Mouse (Mus musculus) adrenal gland, adult 18-20 months (tissue): ENCODE measurements around the gene Btbd2. TPM values are rescaled to one million over a fixed set of nuclear protein-coding genes. Genes with fewer than 3 reads are reported as not detected.
"Not testable (repeated sequence)": the region's sequence is repeated elsewhere in the genome, so short reads cannot be mapped to it uniquely, and the experiment has no call there.

ENCODE experiments used
- DNase-seq, 2 experiments: peaks; one replicate each; pipeline ENCODE4 v3.0.0; 2021 to 2022; ENCODE audit warnings: low spot score in 2 of 2
- total RNA-seq, 2 experiments: library from RNA; stranded (reverse); gene quantifications; 1 replicate in 1 of 2; 2 replicates in 1 of 2; pipeline ENCODE4 v1.2.3; 2021

Gene Btbd2
- total RNA-seq, 2 experiments from 2014 or later: 51.4 to 58.5 TPM

DNA sequence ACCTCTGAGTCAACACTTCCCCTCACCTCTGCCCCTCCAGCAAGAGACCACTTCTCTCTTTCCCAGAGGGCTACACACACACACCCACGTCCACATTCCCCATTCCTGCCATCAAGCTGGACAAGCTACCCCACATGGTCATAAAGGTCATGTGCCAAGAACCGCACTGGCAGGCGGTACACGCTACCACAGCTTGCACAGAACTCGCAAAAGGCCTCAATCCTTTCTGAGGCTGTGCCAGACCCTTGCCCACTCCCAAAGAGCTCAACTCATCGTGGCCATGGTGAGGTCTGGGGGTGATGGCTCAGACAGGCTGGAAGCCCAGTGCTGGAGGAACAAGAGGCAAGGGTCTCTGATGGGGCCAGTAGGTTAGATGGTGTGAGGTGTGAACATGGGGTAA lies 2.0 kb downstream of the Btbd2 start:
- DNase-seq: no peak

DNA sequence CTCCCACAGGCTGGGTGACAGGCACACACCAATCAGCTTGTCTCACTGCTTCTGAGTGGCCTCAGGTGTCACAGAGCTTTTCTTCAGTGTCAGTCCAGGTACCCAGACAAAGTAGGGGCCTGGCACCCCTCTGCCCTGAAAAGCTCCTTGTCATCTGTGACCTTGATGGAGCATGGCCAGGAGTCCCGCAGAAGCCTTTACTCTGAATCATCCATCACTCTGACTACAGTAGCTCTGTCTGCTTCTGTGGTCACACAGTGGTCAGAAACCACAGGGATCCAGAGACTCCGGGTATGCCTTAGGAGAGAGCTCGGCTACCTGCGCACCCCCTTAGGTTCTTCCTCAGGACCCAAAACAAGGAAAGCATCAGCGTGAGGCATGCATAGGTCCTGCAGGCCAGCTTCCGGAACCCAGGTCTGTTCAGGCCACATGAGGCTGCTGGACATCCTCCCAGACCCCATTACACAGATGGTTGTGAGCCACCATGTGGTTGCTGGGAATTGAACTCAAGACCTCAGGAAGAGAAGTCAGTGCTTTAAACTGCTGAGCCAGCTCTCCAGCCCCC lies 3.6 kb downstream of the Btbd2 start:
- DNase-seq: no peak

DNA sequence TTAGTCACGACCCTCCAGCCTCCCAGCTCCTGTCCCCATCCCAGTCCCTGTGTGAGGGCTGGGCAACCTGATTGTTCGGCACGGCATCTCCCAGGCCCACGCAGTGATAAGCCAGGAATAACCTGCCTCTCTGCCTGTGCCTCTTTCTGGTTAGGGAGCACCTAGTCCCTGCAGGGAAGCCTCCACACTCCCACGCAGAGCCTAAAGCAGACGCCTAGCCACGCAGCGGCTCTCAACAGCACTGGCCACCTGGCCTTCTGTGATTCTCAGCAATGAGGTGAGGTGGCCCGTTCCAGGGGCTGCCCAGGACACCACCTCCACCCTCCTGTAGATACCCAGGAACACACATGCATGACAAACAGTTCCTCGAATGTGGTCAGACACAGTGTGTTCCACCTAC lies 6.5 kb downstream of the Btbd2 start:
- DNase-seq: no peak

DNA sequence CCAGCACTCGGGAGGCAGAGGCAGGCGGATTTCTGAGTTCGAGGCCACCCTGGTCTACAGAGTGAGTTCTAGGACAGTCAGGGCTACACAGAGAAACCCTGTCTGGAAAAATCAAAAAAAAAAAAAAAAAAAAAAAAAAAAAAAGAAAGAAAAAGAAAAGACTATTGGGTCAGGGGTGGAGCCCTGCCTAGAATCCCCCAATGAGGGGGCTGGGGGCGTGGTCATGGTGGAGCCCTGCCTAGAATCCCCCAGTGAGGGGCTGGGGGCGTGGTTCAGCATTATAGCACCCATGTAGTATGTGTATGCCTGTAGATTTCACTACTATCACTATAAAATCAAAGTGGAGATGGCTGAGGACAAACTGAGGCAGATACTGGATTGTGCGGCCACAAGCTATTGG lies 7.0 kb downstream of the Btbd2 start:
- DNase-seq: not testable (repeated sequence)

DNA sequence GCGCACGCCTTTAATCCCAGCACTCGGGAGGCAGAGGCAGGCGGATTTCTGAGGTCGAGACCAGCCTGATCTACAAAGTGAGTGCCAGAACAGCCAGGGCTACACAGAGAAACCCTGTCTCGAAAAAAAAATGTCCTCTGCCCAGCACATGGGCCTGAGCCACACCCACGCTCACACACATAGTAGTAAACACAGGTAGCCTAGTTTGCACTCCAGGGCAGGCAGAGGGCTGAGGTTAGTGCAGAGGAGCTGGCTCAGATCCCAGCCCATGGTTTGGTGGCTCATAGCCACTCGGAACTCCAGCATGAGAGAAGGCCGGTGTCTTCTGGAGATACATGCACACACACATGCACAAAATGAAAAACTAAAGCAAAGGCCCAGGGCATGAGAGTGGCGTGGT lies 9.9 kb downstream of the Btbd2 start:
- DNase-seq: no peak

DNA sequence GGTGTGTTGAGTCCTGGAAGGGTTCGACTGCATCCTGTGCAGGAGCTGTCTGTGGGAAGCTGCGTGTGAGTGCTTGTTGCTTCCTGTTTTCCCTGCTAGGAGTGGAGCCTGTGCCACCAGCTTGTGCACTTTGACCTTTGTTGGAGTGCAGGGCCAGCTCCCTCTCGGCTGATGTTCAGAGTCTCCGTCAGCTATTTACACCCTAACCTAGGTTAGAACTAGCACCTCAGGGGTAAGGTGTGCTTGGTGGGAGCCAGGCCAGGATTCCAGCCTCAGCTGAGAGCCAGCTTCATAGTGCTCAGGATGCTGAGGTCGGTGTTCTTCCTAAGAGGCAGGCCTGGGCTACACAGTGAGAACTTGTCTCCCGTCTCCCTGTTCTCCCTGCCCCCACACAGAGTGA lies 21.5 kb downstream of the Btbd2 start:
- DNase-seq: no peak

DNA sequence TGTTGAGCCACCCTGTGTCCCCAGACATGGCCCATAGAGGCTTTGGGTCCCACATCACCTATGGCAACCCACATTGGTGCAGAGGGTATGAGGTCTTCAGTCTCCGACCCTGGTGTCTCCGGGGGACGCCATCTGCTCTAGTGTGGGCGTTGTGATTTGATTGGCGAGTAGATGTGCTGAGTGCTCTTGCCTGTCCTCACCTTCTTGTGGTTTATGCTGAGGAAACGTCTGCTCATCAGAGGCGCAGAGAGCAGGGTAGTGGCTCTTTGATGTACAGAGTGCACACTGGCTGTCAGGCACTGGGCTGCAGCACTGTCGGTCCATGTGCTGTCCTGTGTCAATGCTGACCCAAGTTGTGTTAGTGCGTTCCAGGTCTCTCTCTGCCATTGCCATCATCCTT lies 27.9 kb downstream of the Btbd2 start:
- no peak for DNase-seq

DNA sequence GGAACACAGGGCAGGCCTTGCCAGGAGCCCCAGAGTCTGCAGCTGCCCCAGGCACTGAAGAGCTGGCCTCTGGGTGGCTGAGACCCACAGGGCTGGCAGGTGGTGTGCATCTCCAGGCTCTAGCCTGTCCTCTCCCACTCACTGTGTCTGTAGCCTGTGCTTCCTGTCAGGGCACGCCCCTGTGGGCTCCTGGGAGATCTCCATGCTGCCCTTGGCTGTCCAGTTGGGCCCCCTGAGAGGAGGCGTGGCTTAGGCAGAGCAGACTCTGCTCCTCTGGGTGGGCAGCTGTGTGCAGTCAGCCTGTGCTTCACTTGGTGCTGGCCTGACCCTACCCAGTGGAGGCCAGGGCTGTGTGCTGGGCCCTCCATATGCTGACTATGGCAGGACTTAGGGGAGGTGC lies 29.2 kb downstream of the Btbd2 start:
- no peak for DNase-seq

DNA sequence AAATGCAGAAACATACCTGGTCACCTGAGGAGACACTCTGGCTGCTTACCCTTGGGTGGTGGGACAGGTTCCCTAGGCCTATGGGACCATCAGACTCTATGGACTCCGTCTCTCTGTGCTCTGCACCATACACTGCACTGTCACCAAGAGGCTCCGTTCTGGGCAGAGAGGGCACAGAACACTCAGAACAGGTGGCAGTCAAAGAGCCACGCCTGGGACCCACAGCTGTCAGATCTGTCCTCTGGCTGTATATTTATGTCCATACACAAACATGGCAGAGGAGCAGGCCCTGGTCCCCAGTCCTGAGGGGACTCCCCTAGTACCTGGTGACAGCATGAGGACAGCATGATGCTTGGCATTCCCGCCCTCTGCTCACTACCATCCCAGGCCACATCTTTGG lies 31.1 kb downstream of the Btbd2 start:
- DNase-seq: no peak

DNA sequence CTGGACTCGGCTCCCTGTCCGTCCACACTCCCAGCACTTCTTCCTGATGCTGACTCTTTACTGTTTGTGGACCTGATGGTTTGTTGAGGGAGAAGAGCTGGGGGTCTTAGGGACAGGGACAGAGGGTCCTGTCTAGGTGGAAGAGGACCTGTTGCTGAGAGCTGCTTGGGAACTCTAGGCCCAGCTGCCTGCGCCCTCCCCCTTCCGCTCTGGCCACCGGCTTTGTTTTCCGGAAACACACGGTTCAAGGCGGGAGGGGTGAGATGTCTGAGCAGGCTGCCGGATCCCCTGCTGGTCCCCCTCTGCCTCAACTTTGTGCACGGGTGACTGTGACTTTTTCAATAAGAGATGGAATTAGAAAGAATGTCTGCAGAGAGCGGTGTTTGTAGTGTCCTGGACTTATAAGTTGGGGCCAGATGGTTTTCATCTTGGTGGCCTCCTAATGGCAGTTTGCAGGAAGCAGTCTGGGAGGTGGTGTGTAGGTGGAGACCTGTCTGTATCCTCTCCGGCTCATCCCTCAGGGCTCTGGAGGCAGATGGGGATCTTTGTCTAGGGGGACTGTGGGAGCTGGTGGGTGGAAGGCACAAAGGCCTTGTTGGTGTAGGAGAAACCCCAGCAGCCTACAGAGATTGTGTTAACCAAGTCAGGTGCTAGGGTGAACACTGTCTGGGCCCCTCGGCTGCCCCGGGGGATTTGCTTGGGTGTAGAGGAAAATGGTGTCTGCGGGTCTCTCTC lies 33.2 kb downstream of the Btbd2 start:
- DNase-seq: peak; percentile 40 to 62

DNA sequence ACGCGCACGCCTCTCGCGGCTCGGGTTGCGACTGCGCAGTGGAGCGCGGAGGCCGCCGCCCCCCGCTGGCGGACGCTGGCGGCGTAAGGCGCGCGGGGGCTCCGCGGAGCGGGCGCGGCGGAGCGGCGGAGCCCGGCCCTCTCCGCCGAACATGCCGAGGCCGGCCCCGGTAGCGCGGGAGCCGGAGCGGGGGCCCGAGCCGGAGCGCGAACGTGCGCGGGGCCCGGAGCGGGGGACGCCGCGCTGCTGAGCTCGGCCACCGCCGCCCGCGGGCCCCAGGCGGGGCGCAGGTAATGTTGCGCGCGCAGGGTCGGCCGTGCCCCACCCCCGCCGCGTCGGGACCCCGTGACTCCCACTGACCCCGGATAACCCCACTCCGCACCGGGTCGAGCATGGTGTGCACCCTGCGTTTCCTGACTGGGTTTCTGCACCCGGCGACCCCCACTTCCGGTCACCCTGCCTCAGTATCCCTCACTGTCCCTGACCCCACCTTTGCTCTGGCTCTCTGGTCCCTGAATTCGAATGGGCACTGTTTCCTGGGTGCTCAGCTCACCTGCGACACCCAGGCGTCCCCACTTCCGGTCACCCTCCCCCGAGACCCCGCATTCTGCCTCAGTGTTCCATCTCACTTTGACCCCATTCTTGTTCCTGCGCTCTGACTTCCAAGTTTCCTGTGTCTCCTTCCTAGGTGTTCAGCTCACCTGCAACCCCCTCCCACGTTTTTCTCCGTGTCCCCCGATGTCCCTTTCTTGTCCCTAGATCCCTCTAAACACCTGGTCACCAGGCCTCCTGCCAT lies 34.0 kb downstream of the Btbd2 start, which contains the start of gene Csnk1g2:
Gene Csnk1g2, plus strand, starts transcription at position 178 of the 796 bp plus-strand sequence.
- DNase-seq: peak in 1 of 2 experiments; percentile 54

DNA sequence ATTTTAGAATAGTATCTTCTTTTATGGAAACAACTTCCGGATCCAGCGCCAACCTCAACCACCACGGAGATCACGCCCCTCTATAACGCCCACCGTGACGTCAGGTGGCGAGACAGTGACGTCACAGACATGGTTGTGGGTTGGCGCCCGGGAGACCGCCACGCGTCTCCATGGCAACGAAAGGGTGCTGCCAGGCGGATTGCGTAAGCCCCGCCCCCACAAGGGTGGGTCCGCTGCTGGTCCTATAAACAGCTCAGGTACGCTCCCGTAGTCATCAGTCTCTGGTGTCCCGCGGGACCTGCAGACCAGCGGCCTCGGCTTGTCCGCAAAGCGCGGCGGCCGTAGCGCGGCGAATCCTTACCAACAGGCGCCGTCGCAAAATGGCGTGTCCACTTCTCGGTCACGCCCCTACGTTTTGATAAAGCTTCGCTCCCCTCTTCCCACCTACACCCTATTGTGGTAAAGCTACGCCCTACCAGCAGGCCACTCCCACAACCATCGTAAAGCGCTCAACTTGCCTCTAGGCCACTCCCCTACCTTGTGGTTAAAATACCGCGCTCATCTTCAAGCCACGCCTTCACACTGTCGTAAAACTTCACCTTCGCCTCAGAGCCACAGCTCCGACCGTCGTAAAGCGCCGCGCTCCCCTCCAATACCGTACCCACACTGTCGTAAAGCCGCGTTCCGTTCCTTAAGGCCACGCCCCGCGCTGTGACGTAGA lies 34.8 kb downstream of the Btbd2 start:
- DNase-seq: peak; percentile 99 to 100

DNA sequence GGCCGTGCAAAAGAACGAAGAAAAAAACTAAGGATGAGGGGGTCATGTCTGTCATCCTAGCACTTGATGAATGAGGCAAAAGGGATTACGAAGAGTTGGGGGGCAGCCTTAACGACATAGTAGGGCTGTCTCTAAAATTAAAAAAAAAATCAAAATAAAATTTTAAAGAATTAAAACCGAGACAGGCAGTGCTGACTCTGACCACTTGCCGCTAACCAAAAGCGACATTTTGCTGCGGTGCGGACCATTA lies 35.3 kb downstream of the Btbd2 start:
- no peak for DNase-seq

DNA sequence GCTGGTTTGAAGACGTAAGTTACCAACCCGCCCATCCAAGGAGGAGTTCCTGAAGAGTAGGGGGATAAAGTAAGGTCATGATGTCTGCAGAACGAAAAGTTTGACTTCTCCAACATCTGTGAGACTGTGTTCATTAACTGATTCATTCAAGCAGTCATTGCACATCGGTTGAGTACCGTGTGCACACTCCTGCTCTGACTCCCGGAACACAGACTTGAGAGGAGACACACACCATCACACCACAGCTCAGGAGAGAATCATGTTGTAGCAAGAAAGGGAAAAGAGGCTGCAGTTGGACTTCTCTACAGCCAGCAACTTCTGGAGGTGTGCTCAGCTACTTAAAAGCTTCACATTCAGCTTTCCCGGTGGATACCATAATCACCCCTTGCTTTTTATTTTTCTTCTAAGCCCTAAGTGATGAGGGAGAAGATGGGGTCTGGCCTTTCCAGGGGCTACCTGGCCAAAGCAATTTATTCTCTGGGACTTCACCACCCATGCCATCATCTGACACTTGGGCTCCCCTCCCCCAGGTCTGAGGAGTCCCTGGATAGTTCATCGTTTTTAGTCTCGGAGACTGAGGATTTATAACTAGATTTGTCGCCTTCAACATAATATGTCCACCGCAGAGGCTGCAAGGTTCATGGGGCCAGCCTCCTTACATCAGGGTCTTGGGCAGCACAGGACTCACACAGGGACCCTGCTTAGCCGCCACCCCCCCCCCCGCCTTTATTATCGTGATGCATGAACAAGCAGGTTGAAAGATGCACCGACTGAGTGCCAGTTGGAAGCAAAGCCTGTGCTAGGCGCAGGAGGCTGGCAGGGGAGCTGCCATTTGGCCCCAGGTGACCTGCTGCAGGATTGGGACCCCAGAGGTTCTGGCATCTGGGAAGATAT lies 35.8 kb downstream of the Btbd2 start:
- no peak for DNase-seq

DNA sequence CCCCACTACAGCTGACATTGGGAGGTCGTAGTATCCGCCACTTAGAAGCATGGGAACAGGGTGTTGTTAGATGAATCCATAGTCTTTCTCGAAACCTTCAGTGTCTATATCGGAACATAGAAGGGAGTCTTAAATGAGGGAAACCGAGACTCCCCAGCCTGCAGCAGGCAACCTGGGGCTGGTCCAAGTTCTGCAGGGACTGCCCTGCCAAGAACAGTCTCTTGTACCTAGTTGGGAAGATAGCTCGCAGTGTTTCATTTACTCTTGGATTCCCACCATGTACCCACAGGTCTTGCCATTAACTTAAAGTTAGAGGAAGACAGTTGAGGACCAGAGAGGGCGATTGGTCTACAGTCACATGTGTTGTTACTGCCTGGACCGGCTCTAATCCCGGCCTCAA lies 36.5 kb downstream of the Btbd2 start:
- no peak for DNase-seq

DNA sequence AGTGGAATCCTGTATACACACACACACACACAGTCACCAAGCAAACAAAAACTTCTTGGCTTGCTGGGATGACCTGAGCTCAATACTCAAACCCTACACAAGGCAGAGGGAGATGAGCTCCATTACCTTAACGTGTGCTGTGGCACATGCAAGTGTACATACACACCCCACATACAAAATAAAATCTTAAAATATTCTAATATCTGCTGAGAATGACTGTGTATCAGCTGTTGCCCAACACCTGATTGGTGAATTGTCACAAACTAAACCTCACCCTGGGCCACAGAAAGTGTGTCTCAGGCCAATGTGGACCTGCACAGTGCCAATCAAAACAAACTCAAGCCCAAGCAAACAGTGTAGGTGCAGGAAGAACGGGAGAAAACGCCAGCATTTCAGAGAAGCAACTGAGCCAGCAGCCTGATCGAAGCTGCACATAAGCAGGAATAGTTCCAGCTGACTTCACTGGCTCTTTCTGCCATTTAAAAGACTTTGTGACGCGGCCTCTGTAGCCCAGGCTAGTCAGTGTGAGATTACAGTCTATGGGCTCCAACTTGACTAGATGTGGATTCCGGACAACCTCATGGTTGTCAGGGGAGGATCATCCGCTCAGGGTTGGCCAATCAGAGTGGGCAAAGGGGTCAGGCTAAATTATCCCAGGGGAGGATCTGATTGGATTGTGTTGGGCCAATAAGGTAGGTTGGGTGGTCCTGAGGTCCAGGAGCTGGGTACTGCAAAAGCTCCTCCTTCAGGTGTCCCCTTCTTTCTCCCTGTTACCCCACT lies 37.2 kb downstream of the Btbd2 start:
- DNase-seq: no peak

DNA sequence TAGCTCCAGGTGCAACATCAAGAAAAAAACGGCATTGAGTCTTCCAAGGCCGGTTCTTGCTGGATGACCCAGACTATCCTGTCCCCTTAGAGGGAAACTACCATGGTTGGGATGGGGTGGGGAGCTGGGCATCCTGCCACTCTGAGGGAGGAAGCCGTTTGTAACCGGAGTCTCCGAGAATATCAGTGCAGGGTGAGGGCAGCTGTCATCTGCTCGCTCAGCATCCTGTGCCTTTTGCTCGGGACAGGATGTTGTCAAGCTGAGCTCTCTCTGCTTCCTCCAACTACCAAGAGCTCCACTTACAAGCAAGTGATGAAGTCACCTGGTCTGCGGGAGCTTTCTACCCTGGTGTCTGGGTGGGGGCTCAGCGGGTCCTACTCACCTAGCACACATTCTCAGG lies 38.7 kb downstream of the Btbd2 start:
- no peak for DNase-seq

DNA sequence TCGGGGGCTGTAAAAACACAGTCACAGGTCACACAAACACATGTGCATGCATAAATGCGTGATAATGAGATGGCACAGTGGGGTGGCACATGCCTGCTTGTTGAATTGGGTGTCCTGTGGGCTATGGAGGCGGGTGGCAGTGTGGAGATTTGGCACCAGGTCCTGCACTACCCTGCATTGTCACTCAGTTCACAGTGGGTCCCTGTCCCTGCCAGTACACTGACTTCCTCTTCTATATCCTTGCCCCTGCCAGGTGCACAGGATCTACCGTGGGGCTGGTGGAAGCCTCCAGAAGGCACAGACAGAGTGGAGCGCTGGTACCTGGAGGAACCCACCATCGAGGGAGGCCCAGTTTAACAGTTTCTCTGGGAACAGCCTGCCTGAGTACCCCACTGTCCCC lies 42.5 kb downstream of the Btbd2 start:
- DNase-seq: peak in 1 of 2 experiments; percentile 16

DNA sequence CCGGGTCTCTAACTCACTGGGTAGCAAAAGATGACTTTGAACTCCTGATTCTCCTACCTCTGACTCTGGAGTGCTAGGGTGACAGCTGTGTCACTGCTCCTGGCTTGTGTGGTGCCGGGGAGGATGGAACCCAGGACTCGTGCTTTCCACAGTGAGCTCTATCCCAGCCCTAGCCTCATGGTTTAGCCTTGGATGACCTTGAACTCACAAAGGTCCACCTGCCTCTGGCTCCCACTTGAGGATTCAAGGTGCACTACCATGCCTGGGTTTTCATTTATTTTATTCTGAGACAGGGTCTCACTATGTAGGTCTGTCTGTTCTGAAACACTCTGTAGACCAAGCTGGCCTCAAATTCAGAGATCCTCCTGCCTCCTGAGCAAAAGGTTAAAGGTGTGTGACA lies 43.0 kb downstream of the Btbd2 start:
- no peak for DNase-seq

DNA sequence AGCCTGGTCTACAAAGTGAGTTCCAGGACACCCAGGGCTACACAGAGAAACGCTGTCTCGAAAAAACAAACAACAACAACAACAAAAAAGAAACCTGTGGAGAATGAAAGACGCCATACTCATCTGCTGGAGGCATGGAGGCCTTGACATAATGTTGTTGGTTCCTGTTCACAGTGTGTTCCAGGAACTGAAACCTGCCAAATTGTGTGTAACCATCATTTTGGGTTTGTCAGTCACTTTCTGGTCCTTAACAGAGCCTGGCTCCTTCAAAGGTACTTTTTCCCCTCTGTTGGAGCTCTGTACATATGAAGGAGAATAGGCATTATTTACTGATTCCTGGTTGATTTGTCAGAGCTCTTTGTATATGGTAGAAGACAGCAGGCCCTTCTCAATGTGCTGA lies 45.0 kb downstream of the Btbd2 start:
- no peak for DNase-seq
